Mouse (Mus musculus) G1E (cell line): ENCODE measurements around the gene Wdfy3.

Experiments used
- CTCF ChIP-seq: IDR thresholded peaks from 2 replicates; pipeline ENCODE4 v1.5.1; 2012; ENCODE audit warnings: low read depth, low read length, inconsistent platforms, mixed read lengths
- GATA1 ChIP-seq: IDR thresholded peaks from 2 replicates; pipeline ENCODE4 v1.6.1; 2012; ENCODE audit warnings: borderline replicate concordance, low read length, inconsistent platforms, mixed read lengths
- GATA2 ChIP-seq: IDR thresholded peaks from 2 replicates; pipeline ENCODE4 v1.6.1; 2012; ENCODE audit warnings: low read depth, low read length, inconsistent platforms, borderline replicate concordance
- POLR2AphosphoS5 ChIP-seq: IDR thresholded peaks from 2 replicates; pipeline ENCODE4 v1.6.1; 2012; ENCODE audit warnings: low read depth, low read length, inconsistent platforms; ENCODE audit not compliant: insufficient replicate concordance

DNA sequence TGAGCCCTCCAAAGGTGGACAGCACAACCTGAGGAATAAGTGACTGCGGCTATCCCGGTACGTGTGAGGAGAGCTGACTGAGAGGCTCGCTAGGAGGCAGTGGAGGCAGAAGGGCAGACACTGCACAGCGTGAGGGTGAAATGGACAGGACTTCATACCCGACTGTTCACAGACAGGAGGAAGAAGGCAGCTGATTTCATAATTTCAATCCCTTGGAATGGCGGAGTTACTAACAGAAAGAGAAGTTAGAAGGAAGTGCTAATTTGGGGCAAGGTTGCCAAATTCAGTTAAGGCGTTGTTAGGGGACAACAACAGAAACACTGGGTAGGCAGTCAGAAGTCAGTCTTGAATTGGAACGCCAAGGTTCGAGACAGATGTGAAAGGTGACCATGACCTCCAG is 160.3 kb downstream of the Wdfy3 start:
- TF ChIP-seq CTCF (no peak), POLR2AphosphoS5 (no peak), GATA1 (no peak), GATA2 (no peak)
